Mouse (Mus musculus) erythroid progenitor cell, adult 5-6 weeks (primary cell): ENCODE measurements around the gene Slc25a17. TPM values are rescaled to one million over a fixed set of nuclear protein-coding genes. Genes with fewer than 3 reads are reported as not detected.
A peak's percentile ranks its signal among the peaks of the same experiment; 100 is the strongest.

Experiments
- ATAC-seq: replicated peaks from 2 replicates; pipeline ENCODE4 v1.8.0; 2016; ENCODE audit warnings: moderate number of reproducible peaks, mild to moderate bottlenecking, moderate TSS enrichment, inconsistent platforms; ENCODE audit not compliant: poor library complexity, low FRiP score, severe bottlenecking
- total RNA-seq, 2 experiments: library from RNA; stranded (forward) in 1 of 2; stranded (reverse) in 1 of 2; fragments of 150-400 nt in 1 of 2; fragments of 186-747, 209-891 nt in 1 of 2; gene quantifications; 2 replicates each; pipeline versions ENCODE4 v1.2.3 to v1.2.4; 2015 to 2017; ENCODE audit warnings: low replicate concordance in 2 of 2

Slc25a17 gene
- total RNA-seq (2015; ENCODE audit: low replicate concordance) (18.0 and 36.0 TPM in 2 replicates), total RNA-seq (2017; ENCODE audit: low replicate concordance) (17.8 and 35.9 TPM in 2 replicates)

DNA sequence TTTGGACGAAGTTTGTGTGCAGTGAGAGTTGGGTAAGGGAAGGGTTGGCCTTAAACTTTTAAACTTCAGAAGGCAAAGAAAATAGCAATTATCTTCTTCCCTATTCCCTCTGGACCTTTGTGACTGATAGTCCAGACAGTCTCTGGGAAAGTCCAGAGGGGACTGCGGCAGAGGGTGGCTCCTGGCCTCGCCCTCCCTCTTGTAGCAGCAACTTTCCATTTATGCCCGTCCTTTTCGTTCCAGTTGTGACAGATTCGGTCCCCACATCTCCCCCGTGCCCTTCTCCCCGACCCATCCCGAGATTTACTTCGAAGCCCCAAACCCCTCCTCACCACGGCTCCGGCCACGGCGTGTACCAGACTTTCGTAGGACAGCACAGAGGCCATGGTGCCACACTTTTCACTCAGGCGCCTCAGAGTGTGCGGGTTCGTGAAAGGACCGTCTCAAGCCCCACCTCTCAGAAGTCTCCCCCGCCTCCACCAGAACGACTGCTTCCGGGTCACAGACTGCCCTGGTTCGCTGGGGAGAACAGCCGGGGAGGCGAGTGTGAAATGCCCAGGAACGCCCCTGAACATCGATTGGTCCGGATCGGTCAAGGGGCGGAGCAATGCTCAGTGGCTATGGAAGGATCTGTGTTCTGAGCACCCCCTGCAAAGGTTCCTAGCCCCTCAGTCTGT, at the start of gene Slc25a17:
TSS of gene Slc25a17 (minus strand) at position 468 of the 677 bp plus-strand sequence.
- ATAC-seq, result peak; percentile 99

DNA sequence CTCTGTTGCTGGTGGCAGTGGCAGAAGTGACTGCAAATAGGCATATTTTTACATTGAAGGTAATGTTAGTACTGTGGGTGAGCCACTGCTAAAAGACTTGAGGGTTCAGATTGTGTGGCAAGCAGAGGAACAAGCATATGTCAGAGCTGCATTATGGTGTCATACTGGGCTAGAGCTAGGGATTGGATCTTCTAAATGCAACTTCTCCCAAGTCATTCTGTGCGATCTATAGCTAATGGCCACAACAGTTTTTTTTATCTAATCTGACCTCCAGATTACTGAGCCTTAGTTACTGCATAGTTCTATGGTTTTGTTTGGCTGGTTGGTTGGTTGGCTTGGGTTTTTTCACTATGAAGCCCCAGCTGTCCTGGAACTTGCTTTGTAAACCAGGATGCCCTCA, 47.6 kb upstream of the Slc25a17 start, which contains the start of gene Dnajb7:
TSS of gene Dnajb7 (minus strand) at position 101 of the 400 bp plus-strand sequence.
- ATAC-seq, result no peak

DNA sequence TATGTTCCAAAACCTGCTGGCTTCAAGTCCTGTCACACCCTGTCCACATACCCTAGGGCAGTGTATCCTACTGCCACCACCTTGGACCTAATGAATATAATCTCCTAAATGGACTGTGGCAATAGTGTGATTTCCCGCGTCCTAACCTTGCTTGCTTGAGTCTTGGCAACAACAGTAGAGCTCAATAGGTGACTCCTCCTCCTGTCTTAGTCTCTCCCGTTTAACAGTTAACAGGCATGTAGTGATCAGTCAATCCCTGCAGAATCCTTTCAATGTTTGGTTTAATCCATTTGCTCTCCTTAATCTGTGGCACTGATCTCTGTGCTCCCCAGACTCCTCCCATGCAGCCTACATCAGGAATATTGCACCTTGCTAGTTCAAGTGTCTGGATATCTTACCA, 44.4 kb upstream of the Slc25a17 start:
- no peak for ATAC-seq

DNA sequence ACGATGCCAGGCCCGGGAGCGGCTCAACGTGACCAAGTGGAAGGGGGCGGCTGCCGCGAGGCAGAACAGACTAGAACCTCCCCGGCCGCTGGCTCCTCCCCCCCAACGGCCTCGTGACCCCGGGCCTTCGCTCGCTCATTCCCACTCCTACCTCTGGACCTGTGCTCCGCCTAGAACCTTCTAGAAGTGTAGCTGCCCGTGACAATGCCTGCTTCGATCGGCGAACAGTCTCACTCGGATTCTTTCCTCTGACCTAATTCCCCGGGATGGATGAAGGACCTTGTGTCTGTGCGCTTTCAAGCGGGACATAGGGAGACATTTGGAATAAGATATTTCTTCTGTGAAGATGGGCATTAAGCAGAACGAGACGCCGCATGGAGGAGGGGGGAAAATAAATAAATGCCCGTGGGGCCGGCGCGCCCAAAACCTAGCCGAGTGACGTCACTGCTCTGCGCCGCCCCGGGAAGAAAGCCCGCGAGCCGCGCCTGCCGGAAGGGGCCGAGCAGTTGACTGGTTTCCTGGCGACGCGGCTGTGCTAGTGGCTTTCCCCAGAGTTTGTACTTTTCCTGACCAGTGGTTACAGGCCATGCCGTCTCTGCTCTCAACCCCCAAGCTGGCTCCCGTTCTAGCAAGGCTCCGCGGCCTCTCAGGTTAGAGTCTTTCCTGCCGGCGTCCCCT, 39.2 kb upstream of the Slc25a17 start, which contains the start of the genes St13 and Xpnpep3:
TSS of gene St13 (minus strand) at position 440 of the 678 bp plus-strand sequence.
TSS of gene Xpnpep3 (plus strand) at position 501 of the 678 bp plus-strand sequence.
- peak; percentile 97 for ATAC-seq

DNA sequence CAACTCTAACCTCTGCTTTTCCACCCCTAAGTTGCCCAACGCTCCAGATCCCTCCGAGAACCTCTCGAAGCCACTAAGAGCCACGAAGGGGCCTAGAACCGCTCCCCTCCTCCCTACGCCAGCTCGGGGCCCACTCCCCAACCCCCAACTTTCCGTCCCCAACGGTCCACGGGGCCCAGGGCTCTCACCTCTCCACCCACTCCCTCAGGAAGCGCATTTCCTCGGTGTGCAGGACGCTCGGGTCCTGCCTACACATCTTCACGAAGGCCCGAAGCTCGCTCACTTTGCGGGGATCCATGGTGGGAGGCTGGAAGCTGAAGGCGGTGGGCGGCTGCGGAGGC, 38.7 kb upstream of the Slc25a17 start:
- ATAC-seq, result peak; percentile 45

DNA sequence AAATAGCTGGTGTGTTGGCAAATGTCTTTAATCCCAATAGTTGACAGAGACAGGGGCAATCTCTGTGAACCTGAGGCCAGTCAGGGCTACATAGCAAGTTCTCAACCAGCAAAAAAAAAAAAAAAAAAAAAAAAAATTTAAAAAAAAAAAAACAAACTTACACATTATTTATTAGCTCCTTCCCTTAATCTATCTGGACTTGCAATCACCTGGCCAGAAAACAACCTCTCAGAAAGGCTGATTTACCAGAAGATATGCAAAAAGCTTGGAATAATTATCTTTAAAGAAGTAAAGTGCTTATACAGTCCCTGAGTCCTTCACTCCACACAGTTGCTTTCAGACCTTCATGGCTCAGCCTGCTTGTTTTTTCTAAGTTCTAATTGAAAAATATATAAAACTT, 37.6 kb upstream of the Slc25a17 start:
- no peak for ATAC-seq

DNA sequence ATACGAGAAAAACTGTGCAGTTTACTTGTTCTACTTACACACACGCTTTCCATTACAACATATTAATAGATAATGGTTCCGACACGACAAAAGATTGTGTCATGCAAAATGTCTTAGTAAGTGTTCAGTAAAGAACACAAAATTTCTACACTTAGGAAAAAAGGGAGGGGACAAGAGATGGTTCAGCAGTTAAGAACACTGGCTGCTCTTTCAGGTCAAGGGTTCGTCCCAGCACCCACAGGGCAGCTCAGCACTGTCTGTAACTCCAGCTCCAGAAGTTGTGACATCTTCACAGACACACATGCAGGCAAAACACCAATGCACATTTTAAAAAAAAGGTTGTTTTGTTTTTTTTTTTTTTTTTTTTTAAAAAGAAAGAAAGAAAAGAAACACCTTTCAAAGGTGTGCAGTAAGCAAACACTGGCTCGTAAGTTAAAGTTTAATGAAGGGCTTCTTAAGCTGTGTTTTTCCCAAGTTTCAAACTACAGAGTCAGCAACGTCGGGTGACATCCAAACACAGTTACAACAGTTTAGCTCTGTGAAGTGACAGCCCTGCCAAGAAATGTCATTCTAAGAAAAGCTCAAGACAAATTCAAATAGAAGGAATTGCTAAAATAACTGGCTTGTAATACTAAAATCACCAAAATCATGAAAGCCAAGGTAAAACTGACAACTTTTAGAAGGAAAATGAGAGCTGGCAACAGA, 33.8 kb upstream of the Slc25a17 start:
- ATAC-seq, result no peak

DNA sequence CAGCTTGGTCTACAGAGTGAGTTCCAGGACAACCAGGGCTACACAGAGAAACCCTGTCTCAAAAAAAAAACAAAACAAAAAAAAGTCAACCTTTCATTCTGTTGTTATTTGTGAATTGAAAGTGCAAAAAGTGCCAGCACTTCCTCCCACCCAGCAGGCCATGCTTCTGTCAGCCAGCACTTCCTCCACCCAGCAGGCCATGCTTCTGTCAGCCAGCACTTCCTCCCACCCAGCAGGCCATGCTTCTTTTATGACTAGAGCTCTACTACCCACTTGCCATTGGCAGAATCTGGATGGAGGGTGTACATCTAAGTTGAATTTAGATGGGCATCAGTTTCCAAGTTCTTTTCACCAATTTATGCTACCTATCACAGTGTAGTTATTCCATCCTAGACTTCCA, 32.4 kb upstream of the Slc25a17 start:
- ATAC-seq, result no peak

DNA sequence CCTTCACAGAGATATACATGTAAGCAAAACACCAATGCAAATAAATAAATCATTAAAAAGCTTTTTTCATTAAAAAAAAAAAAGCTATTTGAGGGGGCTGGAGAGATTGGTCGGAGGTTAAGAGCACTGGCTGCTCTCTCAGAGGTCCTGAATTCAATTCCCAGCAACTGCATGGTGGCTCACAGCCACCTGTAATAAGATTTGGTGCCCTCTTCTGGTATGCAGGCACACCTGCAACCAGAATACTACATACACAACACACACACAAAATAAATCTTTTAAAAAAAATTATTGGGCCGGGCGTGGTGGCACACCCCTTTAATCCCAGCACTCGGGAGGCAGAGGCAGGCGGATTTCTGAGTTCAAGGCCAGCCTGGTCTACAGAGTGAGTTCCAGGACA, 25.7 kb upstream of the Slc25a17 start:
- ATAC-seq, result 0 out of 2 replicates have a peak, but pooled peaks have one; percentile 49

DNA sequence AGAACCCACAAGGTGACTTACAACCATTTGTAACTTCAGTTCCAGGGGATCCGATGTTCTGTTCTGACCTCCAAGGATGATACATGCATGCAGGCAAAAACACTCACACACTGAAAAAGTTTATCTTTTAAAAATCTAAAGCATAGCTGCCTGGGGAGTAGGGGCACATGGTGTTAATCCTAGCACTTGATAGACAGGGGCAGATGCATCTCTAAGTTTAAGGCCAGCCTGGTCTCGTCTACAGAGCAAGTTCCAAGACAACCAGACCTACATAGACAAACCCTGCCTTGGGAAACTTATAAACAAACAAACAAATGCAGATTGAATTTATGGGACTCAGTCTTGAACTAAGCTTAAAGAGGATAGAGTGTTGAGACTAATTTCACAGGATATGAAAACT, 18.2 kb upstream of the Slc25a17 start:
- no peak for ATAC-seq

DNA sequence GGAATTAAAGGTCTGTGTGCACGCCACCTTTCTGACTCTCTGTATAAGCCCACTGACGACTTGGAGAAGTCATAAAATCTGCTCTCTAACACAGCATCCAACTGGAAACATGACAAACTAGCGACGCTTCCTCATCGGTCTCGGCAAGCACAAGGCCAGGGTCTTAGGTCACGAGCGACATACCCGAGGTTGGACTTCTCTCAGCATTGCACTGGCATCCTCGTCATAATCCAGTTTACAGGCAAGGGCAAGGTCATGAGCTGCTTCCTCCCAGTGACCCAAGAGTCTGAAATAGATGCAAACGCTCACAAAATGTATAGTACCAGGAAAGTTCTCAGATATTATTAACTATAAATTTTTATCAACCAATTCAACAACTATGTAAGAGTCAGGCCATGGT, 14.0 kb upstream of the Slc25a17 start:
- ATAC-seq, result no peak

DNA sequence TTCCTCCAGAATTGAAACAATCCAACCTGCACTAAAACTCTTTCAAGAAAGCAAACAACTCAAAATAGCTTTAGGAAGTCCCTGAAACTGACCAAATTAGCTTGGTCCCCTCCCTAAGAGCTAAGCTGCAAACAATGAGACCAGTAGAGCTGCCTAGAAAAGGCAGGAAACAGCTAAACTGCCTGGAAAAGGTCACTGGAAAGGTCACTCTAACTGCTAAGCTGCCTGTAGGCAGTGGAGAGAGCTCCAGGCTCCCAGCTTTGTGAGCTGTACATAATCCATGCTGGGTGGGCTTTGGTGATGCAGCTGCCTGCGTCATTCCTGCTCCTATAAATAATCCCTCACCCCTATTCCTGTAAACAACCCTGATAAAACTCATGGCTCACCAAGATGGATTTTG, 9.7 kb upstream of the Slc25a17 start:
- ATAC-seq, result no peak

DNA sequence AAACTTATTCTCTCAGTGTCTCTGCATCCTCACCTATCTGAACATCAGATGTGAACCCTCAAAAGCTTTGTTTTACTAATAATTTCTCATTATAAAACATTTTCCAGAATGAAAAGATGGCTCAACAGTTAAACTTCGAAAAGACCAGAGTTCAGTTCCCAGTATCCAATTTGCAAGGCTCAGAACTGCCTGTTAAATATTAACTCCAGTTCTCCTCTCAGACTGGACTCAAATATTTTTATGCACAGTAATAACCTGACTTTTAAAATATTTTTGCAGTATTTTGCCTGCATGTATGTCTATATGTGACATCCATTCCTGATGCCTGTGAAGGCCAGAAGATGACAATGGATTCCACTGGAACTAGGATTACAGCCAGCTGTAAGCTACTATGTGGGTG, 8.0 kb upstream of the Slc25a17 start:
- ATAC-seq, result no peak

DNA sequence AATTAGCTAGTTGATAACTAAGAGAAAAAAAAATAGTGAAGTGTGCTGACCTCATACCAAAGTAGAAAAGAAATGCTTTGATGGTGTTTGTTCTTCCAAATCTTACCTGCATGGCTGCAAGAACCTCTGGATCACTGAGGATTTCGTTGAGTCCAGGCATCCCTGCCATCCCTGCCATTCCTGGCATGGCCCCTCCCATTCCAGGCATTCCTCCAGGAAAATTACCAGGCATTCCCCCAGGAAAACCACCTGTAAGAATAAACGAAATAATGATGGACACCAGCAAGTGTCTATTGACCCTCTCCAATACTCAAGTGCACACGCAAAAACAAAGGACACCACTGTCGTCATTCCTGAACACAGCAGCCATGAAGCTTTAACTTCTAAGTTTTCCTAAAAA, 5.6 kb upstream of the Slc25a17 start:
- no peak for ATAC-seq

DNA sequence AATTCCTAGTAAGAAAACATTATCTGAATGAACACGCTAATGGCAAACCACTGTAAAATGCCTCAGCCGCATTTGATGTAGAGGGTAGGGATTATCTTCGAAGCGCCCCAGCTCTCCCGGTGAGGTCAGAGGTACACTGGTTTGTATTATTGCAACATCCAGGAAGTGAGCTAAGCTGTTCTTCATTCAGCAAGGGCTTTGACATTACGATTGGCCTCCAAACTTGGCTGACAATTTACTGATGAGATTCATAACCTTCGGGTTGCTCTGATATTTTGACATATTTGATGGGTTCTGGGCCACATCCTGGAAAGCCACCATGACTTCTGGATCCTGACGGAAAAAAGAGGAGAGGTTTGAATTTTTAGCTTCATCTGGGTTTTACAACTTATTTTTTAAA, 4.6 kb upstream of the Slc25a17 start:
- ATAC-seq, result no peak

DNA sequence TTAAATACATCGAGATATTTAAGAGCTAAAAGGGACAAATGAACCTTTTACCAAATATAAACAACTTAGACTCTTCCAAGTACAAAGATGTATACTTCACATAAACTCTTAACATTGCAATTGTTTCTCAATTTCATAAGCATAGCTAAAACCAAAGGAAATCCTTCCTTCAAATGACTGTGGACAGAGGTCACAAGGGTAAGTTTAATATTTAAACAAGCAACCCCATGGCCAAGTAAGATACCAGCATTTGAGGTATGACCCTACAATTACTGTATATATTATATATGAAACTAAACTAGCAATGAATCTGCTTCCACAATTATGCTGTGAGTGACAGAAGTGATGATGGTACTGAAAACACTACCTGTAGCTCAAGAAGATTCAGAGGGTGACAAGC, 3.7 kb upstream of the Slc25a17 start:
- no peak for ATAC-seq

DNA sequence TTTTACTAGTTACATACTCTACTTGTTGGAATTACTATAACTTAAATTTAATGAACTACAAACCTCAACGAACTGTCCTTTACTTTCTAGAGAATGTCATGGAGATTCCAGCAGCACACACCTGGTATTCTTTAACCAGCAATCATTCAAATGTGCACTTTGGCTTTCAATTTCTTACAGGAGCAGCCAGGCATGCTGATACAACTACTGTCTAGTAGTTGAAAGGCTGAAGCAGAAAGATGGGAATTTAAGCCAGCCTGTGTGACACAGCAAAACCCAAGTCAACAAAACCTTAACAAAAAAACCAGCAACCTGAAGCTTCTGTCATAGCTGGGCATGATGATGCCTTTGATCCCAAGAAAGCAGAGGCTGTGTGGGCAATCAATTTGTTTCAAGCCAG, 1.9 kb upstream of the Slc25a17 start:
- no peak for ATAC-seq

DNA sequence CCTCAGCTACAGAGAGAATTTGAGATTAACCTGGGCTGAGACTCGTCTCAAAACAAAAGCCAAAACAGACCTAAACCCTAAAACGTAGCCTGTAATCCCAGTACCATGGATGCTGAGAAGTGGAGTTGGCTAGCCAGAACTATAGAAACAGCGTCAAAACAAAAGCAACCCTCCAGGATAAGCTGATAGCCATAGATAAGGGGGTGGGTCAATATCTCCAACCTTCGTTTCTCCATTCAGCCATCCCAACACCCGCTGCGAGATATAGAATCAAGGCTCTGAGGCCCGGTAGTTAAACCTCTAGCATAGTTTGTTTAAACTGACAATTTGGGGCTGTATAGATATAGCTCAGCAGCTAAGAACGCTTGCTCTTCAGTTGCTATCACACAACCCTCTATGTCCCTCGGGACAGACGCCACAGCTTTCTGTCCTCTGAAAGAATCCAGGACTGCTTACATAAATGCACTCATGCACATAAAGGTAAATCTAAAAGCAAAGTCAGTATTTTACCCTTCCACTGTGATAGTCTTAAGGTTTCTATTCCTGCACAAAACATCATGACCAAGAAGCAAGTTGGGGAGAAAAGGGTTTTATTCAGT, 904 bp upstream of the Slc25a17 start:
- no peak for ATAC-seq

DNA sequence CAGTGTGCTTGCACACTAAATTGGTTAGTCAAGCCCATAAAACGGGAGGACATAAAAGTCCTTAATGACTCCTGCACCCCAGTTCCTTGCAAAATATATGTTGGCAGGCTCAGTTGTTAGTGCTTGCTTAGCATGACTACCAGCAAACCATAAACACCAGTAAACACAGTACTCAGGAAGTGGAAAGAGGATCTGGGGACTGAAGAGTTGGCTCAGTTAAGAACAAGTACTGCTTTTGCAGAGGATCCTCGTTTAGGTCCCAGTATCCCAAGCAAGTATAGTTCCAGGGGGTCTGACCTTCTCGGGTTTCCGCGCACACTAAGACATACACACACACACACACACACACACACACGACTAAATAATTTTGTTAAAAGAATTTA, 401 bp upstream of the Slc25a17 start:
- peak; percentile 50 for ATAC-seq

DNA sequence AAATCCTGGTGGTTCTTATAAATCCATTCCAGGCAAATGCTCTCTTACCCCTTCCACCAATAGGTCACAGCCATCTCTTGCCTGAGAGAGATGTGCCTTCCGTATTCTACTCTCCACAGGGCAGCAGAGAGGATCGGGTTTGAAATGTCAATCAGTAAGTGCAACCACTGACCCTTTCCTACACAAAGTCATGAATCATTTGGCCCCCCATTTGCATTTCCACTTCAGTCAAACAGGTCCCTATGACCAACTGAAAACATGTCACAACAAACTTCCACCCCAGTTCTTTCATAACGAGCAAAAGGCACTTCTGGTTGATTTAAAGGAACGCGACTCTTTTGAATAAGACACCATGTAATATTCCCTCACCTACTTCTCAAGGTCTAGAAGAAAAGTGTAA, 1.2 kb downstream of the Slc25a17 start:
- no peak for ATAC-seq
